Mouse (Mus musculus) frontal cortex, postnatal 10 days (tissue): ENCODE results near the gene Pcp4.

ENCODE experiments used
- DNase-seq, 2 experiments: peaks; one replicate each; pipeline ENCODE4 v3.0.0; 2022; ENCODE audit warnings: low spot score in 2 of 2, mixed read lengths in 1 of 2

The Pcp4 gene

GRCm38 (mm10) chr16:96563350-96564257, 96.2 kb downstream of the Pcp4 start:
- DNase-seq, result no peak

- DNase-seq, result no peak
Observed at GRCm38 (mm10) chr16:96567428-96567827, 100.0 kb downstream of the Pcp4 start.
